Mouse (Mus musculus): Measurements from ENCODE around the gene Arhgef10l.

GRCm38 (mm10) chr4:140622819-140623218 lies 43.0 kb downstream of the Arhgef10l start:
- no peak for TF ChIP-seq POLR2A (IDR thresholded peaks at IDR 0.05; ENCODE audit: low read depth, low read length)
- no peak for TF ChIP-seq CTCF (IDR thresholded peaks at IDR 0.05; ENCODE audit: extremely low read depth, insufficient read length, insufficient replicate concordance, low read depth, low read length)
